23 mouse cellular contexts compared by ENCODE assay signal in the genomic region with DNA sequence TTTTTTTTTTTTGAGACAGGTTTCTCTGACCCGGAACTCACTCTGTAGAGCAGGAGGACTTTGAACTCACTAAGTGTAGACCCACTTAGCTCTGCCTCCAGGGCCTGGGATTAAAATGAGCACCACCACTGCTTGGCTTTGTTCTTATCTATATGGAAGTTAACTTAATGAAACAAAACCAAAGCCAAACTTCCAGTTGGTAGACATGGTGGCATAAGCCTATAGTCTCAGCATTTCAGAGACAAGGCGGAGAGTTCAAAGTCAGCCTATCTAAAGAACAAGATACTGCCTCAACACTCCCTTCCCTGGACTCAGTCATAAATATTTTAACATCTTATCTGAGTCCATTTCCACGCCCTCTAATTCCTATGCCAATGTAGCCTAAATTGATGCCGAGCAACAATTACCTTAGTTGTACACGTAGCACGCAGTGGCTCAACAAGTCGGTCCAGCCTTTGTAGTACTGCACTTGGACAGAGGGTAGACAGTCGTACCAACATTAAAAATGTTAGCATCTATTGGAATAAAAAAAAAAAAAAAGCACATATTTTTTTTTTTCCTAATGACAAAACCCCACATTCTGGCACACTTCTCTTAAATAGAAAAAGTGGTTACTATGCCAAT. TPM values are rescaled to one million over a fixed set of nuclear protein-coding genes. Genes with fewer than 3 reads are reported as not detected.
DNase-seq lines count a peak whose midpoint lies in the region; ATAC-seq and TF ChIP-seq lines count a peak whose summit lies in the region.
"Had no signal": no experiment of that assay in that cellular context is flagged by ENCODE, and none has a peak within 500 bp of the region (broad histone marks: within the 10 kb centered on the region; RNA-seq: fewer than 3 reads in every experiment).

No protein-coding gene starts in this region.

- H3K4me3 ChIP-seq in kidney, adult 2 months (ENCODE audit: insufficient read depth, low read depth, low read length) = no peak overlapping the region
- no peak overlapping the region for H3K4me3 ChIP-seq in kidney, embryonic 14.5 days (ENCODE audit: low read length)
- H3K4me3 ChIP-seq in intestine, embryonic 15.5 days (replicated peaks) = no peak overlapping the region
- H3K4me3 ChIP-seq in small intestine, adult 2 months (ENCODE audit: low read depth, low read length) = no peak overlapping the region
- H3K4me3 ChIP-seq in stomach, postnatal 0 days (ENCODE audit: low read depth, low read length) = no peak overlapping the region
- no peak overlapping the region for H3K4me3 ChIP-seq in liver, postnatal 0 days (ENCODE audit: low read depth, low read length)
- no peak overlapping the region for H3K4me3 ChIP-seq in hindbrain, embryonic 14.5 days (replicated peaks; ENCODE audit: low read length)
- H3K4me3 ChIP-seq: forebrain, embryonic 10.5 days; forebrain, embryonic 13.5 days; heart, adult 2 months; hindbrain, embryonic 12.5 days had no signal

- no peak for TF ChIP-seq POLR2A in kidney, adult 2 months (IDR thresholded peaks at IDR 0.05; ENCODE audit: low read depth, low read length)
- TF ChIP-seq POLR2A in small intestine, adult 2 months (IDR thresholded peaks at IDR 0.05; ENCODE audit: low read depth, low read length) = no peak

- H3K36me3 ChIP-seq in kidney, adult 2 months (ENCODE audit: control insufficient read depth, insufficient read depth, low read length) = peaks cover 18% of the 10 kb centered on the region
- H3K36me3 ChIP-seq in kidney, embryonic 14.5 days (ENCODE audit: control insufficient read depth, insufficient read depth, low read length) = peaks cover 94% of the 10 kb centered on the region
- H3K36me3 ChIP-seq in intestine, embryonic 15.5 days = peaks cover 37% of the 10 kb centered on the region
- H3K36me3 ChIP-seq in small intestine, adult 2 months (ENCODE audit: control insufficient read depth, insufficient read depth, low read length) = peaks cover 48% of the 10 kb centered on the region
- peaks cover 30% of the 10 kb centered on the region for H3K36me3 ChIP-seq in stomach, postnatal 0 days (ENCODE audit: control insufficient read depth, insufficient read depth, low read length)
- H3K36me3 ChIP-seq in liver, postnatal 0 days (replicated peaks; ENCODE audit: insufficient read depth, low read length) = peaks cover 73% of the 10 kb centered on the region
- peaks cover 94% of the 10 kb centered on the region for H3K36me3 ChIP-seq in hindbrain, embryonic 14.5 days (replicated peaks; ENCODE audit: control insufficient read depth, insufficient read depth)

- no peak overlapping the region for H3K4me2 ChIP-seq in kidney, embryonic 14.5 days (replicated peaks; ENCODE audit: low read depth, low read length)
- no peak overlapping the region for H3K4me2 ChIP-seq in intestine, embryonic 15.5 days (replicated peaks)
- no peak overlapping the region for H3K4me2 ChIP-seq in stomach, postnatal 0 days (replicated peaks; ENCODE audit: low read depth)
- no peak overlapping the region for H3K4me2 ChIP-seq in liver, postnatal 0 days (ENCODE audit: low read depth, low read length)
- no peak overlapping the region for H3K4me2 ChIP-seq in hindbrain, embryonic 14.5 days (replicated peaks)
- H3K4me2 ChIP-seq: forebrain, embryonic 13.5 days; heart, embryonic 11.5 days; hindbrain, embryonic 12.5 days had no signal

- no peak overlapping the region for H3K27ac ChIP-seq in kidney, adult 2 months (ENCODE audit: insufficient read depth, low read depth, low read length)
- H3K27ac ChIP-seq in kidney, embryonic 14.5 days (ENCODE audit: low read depth, low read length) = no peak overlapping the region
- no peak overlapping the region for H3K27ac ChIP-seq in intestine, embryonic 15.5 days
- peak overlapping the region; percentile 65; the same call in 1 of the 2 replicates for H3K27ac ChIP-seq in small intestine, adult 2 months (ENCODE audit: insufficient read depth, low read depth, low read length)
- no peak overlapping the region for H3K27ac ChIP-seq in stomach, postnatal 0 days (replicated peaks)
- no peak overlapping the region for H3K27ac ChIP-seq in liver, postnatal 0 days (ENCODE audit: low read depth)
- no peak overlapping the region for H3K27ac ChIP-seq in hindbrain, embryonic 14.5 days
- H3K27ac ChIP-seq: forebrain, embryonic 10.5 days; forebrain, embryonic 13.5 days; heart, adult 2 months; hindbrain, embryonic 12.5 days had no signal

- TF ChIP-seq EP300 in stomach, postnatal 0 days (optimal IDR thresholded peaks at IDR 0.05) = no peak
- TF ChIP-seq EP300 in liver, postnatal 0 days (IDR thresholded peaks at IDR 0.05; ENCODE audit: low read depth) = no peak

- no peaks in the 10 kb centered on the region for H3K27me3 ChIP-seq in kidney, adult 2 months (replicated peaks; ENCODE audit: control insufficient read depth, insufficient read depth, low read length)
- no peaks in the 10 kb centered on the region for H3K27me3 ChIP-seq in kidney, embryonic 14.5 days (ENCODE audit: control insufficient read depth, insufficient read depth, low read length)
- H3K27me3 ChIP-seq in intestine, embryonic 15.5 days (replicated peaks) = no peaks in the 10 kb centered on the region
- H3K27me3 ChIP-seq in small intestine, adult 2 months (ENCODE audit: control insufficient read depth, insufficient read depth, low read length) = no peaks in the 10 kb centered on the region
- H3K27me3 ChIP-seq in stomach, postnatal 0 days (ENCODE audit: control insufficient read depth, insufficient read depth, low read length) = no peaks in the 10 kb centered on the region
- H3K27me3 ChIP-seq in liver, postnatal 0 days (ENCODE audit: insufficient read depth, low read length) = no peaks in the 10 kb centered on the region
- H3K27me3 ChIP-seq in hindbrain, embryonic 14.5 days (ENCODE audit: control insufficient read depth, insufficient read depth, low read length) = no peaks in the 10 kb centered on the region
- H3K27me3 ChIP-seq: forebrain, embryonic 13.5 days; hindbrain, embryonic 12.5 days had no signal

- whole genome bisulfite sequencing in kidney, adult 2 months = 89% methylated on average over 8 of the region's 8 CpGs
- 94% methylated on average over 8 of the region's 8 CpGs for WGBS in kidney, embryonic 14.5 days
- 76% methylated on average over 8 of the region's 8 CpGs for WGBS in intestine, embryonic 15.5 days
- 31% methylated on average over 8 of the region's 8 CpGs for WGBS in small intestine, adult 2 months
- 77% methylated on average over 8 of the region's 8 CpGs for WGBS in stomach, postnatal 0 days
- WGBS in liver, postnatal 0 days (ENCODE audit: insufficient replicate concordance) = 84% methylated on average over 8 of the region's 8 CpGs
- 97% methylated on average over 8 of the region's 8 CpGs for WGBS in hindbrain, embryonic 14.5 days

- TF ChIP-seq CTCF in kidney, adult 2 months (conservative IDR thresholded peaks at IDR 0.05; ENCODE audit: insufficient read depth, insufficient read length, low read depth, low read length) = no peak
- TF ChIP-seq CTCF in small intestine, adult 2 months (IDR thresholded peaks at IDR 0.05; ENCODE audit: extremely low read depth, insufficient read length, insufficient replicate concordance, low read depth, low read length) = no peak
- TF ChIP-seq CTCF in stomach, postnatal 0 days (IDR thresholded peaks at IDR 0.05; ENCODE audit: low read depth) = no peak
- no peak for TF ChIP-seq CTCF in liver, postnatal 0 days (IDR thresholded peaks at IDR 0.05; ENCODE audit: low read depth)

- 0 out of 2 replicates have a peak, but pooled peaks cover 5% of the 10 kb centered on the region for H3K4me1 ChIP-seq in kidney, adult 2 months (ENCODE audit: control insufficient read depth, insufficient read depth, low read length)
- H3K4me1 ChIP-seq in kidney, embryonic 14.5 days (ENCODE audit: control insufficient read depth, insufficient read depth, low read length) = no peaks in the 10 kb centered on the region
- 0 out of 2 replicates have a peak, but pooled peaks cover 7% of the 10 kb centered on the region for H3K4me1 ChIP-seq in intestine, embryonic 15.5 days (replicated peaks)
- peaks cover 22% of the 10 kb centered on the region for H3K4me1 ChIP-seq in small intestine, adult 2 months (ENCODE audit: control insufficient read depth, insufficient read depth, insufficient read length, low read length)
- H3K4me1 ChIP-seq in stomach, postnatal 0 days (replicated peaks; ENCODE audit: control insufficient read depth, insufficient read depth) = no peaks in the 10 kb centered on the region
- no peaks in the 10 kb centered on the region for H3K4me1 ChIP-seq in liver, postnatal 0 days (ENCODE audit: insufficient read depth)
- H3K4me1 ChIP-seq in hindbrain, embryonic 14.5 days (replicated peaks; ENCODE audit: control insufficient read depth, insufficient read depth, low read length) = no peaks in the 10 kb centered on the region
- H3K4me1 ChIP-seq: forebrain, embryonic 10.5 days; forebrain, embryonic 13.5 days; hindbrain, embryonic 12.5 days had no signal

- ATAC-seq in kidney, embryonic 14.5 days (ENCODE audit: low FRiP score, low TSS enrichment) = no peak
- ATAC-seq in intestine, embryonic 15.5 days = peak; percentile 92
- ATAC-seq in stomach, postnatal 0 days (ENCODE audit: low FRiP score, low TSS enrichment) = 0 out of 2 replicates have a peak, but pooled peaks have one; percentile 34
- no peak for ATAC-seq in liver, postnatal 0 days
- ATAC-seq in hindbrain, embryonic 14.5 days (ENCODE audit: low FRiP score) = no peak
- ATAC-seq: forebrain, embryonic 13.5 days; forebrain, embryonic 16.5 days; hindbrain, embryonic 16.5 days had no signal

- peak; percentile 26 for DNase-seq in kidney, adult 2 months
- no peak for DNase-seq in stomach, postnatal 0 days (ENCODE audit: low spot score)
- no peak for DNase-seq in liver, postnatal 0 days
- no peak for DNase-seq in left cerebral cortex, adult 11 months (ENCODE audit: low spot score)
- DNase-seq in hindbrain, embryonic 14.5 days (ENCODE audit: low spot score) = no peak
- DNase-seq: adrenal gland, adult 2 months; adrenal gland, postnatal 14 days; B cell, adult 2 months; cerebellum, adult 11-12 months; cerebellum, adult 8-10 months; cerebellum, postnatal 10 days; cerebellum, postnatal 36 days; gastrocnemius, postnatal 25 days; heart, adult 2 months had no signal

- no peak overlapping the region for H3K9ac ChIP-seq in kidney, embryonic 14.5 days (ENCODE audit: low read depth, low read length)
- H3K9ac ChIP-seq in intestine, embryonic 15.5 days = no peak overlapping the region
- no peak overlapping the region for H3K9ac ChIP-seq in stomach, postnatal 0 days (ENCODE audit: low read length)
- H3K9ac ChIP-seq in liver, postnatal 0 days (replicated peaks) = no peak overlapping the region
- H3K9ac ChIP-seq in hindbrain, embryonic 14.5 days = no peak overlapping the region
- H3K9ac ChIP-seq: forebrain, embryonic 13.5 days; hindbrain, embryonic 12.5 days had no signal

- no peaks in the 10 kb centered on the region for H3K9me3 ChIP-seq in kidney, embryonic 14.5 days (ENCODE audit: control insufficient read depth, low read length)
- no peaks in the 10 kb centered on the region for H3K9me3 ChIP-seq in intestine, embryonic 15.5 days
- no peaks in the 10 kb centered on the region for H3K9me3 ChIP-seq in stomach, postnatal 0 days (ENCODE audit: control insufficient read depth, low read length)
- no peaks in the 10 kb centered on the region for H3K9me3 ChIP-seq in liver, postnatal 0 days (ENCODE audit: low read length)
- no peaks in the 10 kb centered on the region for H3K9me3 ChIP-seq in hindbrain, embryonic 14.5 days (ENCODE audit: control insufficient read depth, low read length)
- H3K9me3 ChIP-seq: forebrain, embryonic 10.5 days; forebrain, embryonic 13.5 days; hindbrain, embryonic 12.5 days had no signal

RNA-seq across cellular contexts. Expression of a gene that starts 33.4 kb away (rescaled TPM):
- polyA plus RNA-seq in kidney, adult 2 months (2012; rRNA removed) = 25.7 and 27.1 TPM in 2 replicates
- 36.9 and 89.9 TPM in 2 replicates for polyA plus RNA-seq in kidney, embryonic 14.5 days (2014; fragmentation: Nextera tagmentation; extraction: Ambion mirVana)
- 43.6 and 47.0 TPM in 2 replicates for polyA plus RNA-seq in intestine, embryonic 15.5 days (2015; fragmentation: Nextera tagmentation; extraction: Ambion mirVana)
- 9.8 and 12.9 TPM in 2 replicates for polyA plus RNA-seq in small intestine, adult 2 months (2012; rRNA removed)
- 15.0 and 16.5 TPM in 2 replicates for polyA plus RNA-seq in stomach, postnatal 0 days (2015; fragmentation: Nextera tagmentation; extraction: Ambion mirVana)
- 8.3 and 8.5 TPM in 2 replicates for polyA plus RNA-seq in liver, postnatal 0 days (2015; fragmentation: Nextera tagmentation; extraction: Ambion mirVana)
- polyA plus RNA-seq in hindbrain, embryonic 14.5 days (2014; fragmentation: Nextera tagmentation; extraction: Ambion mirVana) = 79.5 and 80.0 TPM in 2 replicates

Comparison
In these comparisons a context has a peak if more than half of its experiments do, and no peak if none do; other contexts are left out.
1. ATAC-seq: peak in intestine, embryonic 15.5 days (single experiment) and stomach, postnatal 0 days (single experiment); none in kidney, embryonic 14.5 days (single experiment), liver, postnatal 0 days (single experiment) and hindbrain, embryonic 14.5 days (single experiment).